Mouse (Mus musculus): ENCODE results near the gene Crybg1.

Crybg1 gene

GRCm38 (mm10) chr10:44148337-44149317 is at the start of gene Crybg1:
Gene Crybg1 (minus strand): TSS chr10:44148853.
- DNase-seq (ENCODE audit: low read depth, low spot score), result peak; percentile 66

- peak; percentile 53 for DNase-seq (ENCODE audit: low read depth, low spot score)
Observed at GRCm38 (mm10) chr10:44177365-44177764, 28.7 kb upstream of the Crybg1 start.

- no peak for DNase-seq (ENCODE audit: low read depth, low spot score)
Observed at GRCm38 (mm10) chr10:44176548-44176947, 27.9 kb upstream of the Crybg1 start.

DNA sequence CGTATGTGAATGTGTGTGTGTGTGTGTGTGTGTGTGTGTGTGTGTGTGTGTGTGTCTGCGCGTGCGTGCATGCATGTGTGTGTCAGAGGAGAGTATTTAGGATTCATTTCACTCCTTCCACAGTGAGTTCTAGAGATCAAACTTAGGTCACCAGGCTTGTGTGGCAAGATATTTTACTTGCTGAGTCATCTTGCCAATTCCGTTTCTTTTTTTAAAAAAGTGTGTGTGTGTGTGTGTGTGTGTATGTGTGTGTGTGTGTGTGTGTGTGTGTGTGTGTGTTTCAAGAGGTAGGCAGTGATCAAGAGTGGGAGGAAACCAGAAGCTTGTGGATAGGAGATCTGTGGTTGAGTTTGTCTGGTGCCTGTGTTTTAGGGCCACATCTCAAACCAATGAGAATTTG is 27.5 kb upstream of the Crybg1 start:
- DNase-seq (ENCODE audit: low read depth, low spot score), result no peak

DNA sequence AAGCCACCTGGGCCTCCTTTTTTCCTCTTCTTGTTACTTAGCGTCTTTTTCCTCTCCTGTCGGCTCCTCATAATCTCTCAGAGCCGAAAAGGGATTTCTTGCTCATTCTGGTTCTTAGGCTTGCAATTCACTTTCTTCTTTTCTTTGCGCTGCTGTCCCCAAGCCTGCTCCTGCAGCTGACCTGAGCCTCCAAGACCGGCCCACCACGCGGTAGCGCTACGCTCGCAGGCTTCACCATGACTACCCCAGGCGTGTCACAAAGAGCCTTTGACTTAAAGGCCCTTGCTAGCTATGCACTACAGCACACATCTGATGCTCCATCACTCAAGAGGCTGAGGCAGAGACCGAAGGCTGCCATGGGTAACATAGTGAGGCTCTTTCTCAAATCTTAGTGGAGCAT is 21.5 kb upstream of the Crybg1 start:
- no peak for DNase-seq (ENCODE audit: low read depth, low spot score)

DNA sequence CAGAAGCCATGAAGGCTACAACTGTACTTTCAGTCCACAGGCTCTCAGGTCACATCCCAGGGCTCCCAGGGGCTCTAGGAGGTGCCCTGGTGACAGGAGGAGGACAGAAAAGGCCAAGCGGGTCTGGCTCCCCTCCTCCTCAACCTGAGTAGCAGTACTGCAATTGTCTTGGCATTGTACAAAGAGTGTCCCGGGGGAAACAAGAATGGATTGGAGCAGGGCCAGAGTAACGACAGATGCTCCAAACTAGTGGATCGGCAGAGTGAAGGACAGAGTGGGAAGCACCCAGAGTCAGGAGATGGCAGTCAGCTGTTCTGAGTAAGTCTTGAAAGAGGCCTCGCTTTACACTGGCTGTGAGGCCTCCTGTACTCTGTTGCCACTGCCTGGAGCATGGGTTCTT is 18.4 kb upstream of the Crybg1 start:
- DNase-seq (ENCODE audit: low read depth, low spot score), result no peak

GRCm38 (mm10) chr10:44164258-44164975 is 15.8 kb upstream of the Crybg1 start:
- DNase-seq (ENCODE audit: low read depth, low spot score), result no peak

DNA sequence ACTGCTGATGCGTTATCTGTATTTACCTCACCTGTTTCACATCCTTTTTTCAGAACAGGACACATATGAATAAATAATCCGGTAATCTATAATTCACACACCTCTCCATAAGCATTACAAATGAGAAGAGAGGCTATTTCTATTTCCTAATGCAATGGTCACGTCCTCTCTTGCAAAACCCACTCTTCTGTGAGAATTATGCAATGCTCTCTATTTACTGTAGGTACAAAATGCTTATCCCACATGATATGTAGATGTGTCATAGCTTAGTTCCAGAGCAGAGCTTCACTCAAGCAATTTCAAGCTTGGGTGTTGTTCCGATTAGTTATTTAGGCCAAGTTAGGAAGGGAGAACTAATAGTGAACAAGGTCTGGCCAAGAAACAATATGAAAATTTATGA is 14.4 kb upstream of the Crybg1 start:
- DNase-seq (ENCODE audit: low read depth, low spot score), result no peak

DNA sequence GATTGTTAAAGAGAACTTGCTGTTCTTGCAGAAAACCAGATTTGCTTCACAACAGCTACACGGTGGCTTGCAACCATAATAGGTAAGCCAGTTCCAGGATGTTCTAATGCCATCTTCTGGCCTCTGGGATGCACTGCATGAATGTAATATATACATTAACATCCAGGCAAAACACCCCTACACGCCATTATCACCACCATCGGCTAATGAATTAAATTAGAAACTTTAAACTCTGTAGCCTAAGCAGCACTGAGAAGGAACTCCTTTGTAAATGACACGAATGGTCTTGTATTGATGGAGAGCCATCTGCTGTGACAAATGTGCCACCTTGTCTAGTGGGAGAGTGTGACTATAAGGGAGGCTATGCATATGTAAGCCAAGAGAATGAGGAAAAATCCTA is 11.5 kb upstream of the Crybg1 start:
- DNase-seq (ENCODE audit: low read depth, low spot score), result no peak

GRCm38 (mm10) chr10:44157489-44157888 is 8.8 kb upstream of the Crybg1 start:
- no peak for DNase-seq (ENCODE audit: low read depth, low spot score)

- DNase-seq (ENCODE audit: low read depth, low spot score), result no peak
Observed at GRCm38 (mm10) chr10:44150501-44150900, 1.8 kb upstream of the Crybg1 start.

DNA sequence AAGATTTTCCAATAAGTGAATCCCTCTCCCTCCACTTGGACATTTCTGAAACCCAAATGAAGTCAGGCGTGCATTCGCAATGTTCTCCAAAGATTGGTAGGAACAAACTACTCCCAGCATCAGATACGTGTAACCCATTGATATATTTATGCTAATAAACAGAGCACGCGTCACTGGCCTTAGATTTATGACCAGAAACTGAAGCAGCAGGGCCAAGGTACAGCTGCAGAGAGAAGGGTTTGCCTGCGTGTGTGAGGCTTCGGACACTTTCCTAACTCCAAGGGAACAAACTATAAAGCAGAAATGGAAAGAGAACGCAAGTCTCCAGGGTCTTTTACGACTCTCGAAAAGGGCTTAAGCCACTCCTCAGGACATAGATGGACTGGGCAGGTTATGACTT is 5.3 kb downstream of the Crybg1 start:
- DNase-seq (ENCODE audit: low read depth, low spot score), result no peak

GRCm38 (mm10) chr10:44138137-44138855 is 10.4 kb downstream of the Crybg1 start:
- no peak for DNase-seq (ENCODE audit: low read depth, low spot score)

GRCm38 (mm10) chr10:44126047-44126446 is 22.6 kb downstream of the Crybg1 start:
- no peak for DNase-seq (ENCODE audit: low read depth, low spot score)

- no peak for DNase-seq (ENCODE audit: low read depth, low spot score)
Observed at GRCm38 (mm10) chr10:44124400-44124933, 24.2 kb downstream of the Crybg1 start.

DNA sequence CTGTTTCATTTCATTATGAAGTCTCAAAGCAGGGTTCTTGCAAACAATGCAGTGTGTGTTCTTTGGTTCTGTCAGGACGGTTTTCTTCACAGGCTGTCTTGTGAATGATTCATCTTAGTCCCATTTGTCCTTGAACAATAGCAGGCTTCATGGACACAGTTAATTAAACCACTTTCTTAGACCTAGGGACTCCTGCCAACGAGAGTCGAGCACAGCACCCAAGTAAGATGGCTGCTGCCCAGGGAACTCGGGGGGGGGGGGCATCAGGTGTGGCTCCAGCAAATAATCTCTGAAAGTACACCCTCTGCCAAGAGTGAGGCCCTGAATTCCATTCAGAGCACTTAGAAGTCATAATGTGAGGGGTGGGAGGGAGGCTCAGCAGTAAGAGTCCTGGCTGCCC is 30.0 kb downstream of the Crybg1 start:
- DNase-seq (ENCODE audit: low read depth, low spot score), result no peak

DNA sequence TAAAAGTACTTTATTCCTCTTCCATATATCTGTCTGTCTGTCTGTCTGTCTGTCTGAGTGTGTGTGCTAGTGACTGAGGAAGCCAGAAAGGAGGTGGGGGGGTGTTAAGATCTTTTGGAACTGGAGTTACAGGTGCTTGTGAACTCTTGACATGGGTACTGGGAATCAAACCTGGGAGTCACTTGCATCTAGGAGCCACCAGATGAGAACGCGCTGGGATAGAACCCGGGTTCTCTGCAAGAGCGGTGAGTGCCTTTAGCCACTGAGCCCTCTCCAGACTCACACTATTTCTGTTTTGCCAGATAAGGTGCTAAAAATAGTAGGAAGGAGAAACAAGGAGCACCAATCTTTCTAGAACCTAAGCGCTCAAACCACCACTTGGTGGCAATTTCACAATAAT is 31.9 kb downstream of the Crybg1 start:
- no peak for DNase-seq (ENCODE audit: low read depth, low spot score)

DNA sequence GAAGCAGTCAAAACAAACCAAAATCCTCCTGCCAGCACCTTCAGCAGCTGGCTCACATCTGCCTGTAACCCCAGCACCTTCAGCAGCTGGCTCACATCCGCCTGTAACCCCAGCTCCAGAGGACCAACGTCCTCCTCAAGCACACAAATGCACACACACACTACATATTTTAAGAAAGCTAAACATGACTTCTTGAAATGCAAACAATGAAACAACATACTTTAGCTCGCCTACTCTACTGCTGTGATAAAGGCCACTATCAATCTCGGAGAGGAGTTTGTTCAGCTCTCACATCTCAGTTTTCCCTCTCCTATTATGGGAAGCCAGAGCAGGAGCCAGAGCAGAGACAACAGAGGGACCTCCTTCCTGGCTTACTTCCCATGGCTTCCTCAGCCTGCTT is 34.0 kb downstream of the Crybg1 start:
- no peak for DNase-seq (ENCODE audit: low read depth, low spot score)

DNA sequence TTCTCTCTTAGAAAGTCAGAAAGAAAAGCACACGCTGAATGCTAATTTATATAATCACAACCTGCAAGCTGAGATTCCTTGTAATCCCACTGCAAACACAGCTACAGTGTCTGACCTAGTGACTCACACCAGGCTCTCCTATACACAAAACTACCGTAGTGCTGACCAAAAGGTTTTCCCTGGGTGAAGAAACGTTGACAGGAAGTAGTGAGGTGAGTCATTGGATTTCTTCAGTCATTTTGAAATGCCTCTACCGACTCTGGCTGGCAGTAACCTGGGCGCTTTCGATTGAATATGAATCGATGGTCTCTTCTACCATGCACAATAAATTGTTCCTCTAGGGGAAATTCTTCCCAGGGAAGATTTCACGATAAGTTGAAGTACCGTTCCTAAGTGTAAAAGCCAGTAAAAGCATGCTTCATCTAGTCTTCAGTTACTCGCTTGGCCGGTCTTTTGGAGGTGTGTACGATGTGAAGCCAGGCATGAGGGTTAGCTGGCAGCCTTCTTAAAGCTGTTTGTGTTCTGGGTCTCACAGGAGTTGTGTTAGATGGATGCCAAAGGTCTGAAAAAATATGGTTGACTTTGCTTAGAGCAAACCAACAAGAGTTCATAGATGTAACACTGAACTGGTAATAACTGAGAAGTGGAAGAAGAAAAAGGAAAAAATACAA is 36.5 kb downstream of the Crybg1 start:
- no peak for DNase-seq (ENCODE audit: low read depth, low spot score)

GRCm38 (mm10) chr10:44111168-44111567 is 37.5 kb downstream of the Crybg1 start:
- no peak for DNase-seq (ENCODE audit: low read depth, low spot score)

- DNase-seq (ENCODE audit: low read depth, low spot score), result no peak
Observed at GRCm38 (mm10) chr10:44110460-44110859, 38.2 kb downstream of the Crybg1 start.

Data from CD4-positive, CD25-positive, alpha-beta regulatory T cell, adult 2 months (primary cell).